Mouse (Mus musculus): ENCODE data around the gene Klhl3.

DNA sequence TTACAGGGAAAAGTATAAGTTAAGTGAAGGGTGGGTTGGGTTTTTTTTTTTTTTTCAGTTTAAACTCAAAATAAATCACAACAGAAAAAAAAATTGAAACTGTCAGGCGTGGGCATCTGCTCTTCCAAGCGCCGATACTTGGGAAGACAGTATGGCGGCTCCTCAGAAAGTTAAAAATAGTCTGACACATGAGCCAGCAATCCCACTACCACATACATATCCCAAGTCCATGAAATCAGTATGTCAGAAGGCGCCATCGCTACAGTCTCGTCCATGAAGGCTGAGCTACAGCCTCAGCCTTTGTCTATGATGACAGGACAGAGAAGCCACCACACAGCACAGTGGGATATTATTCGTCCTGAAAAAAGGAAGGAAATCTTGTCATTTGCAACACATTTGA is 86.3 kb downstream of the Klhl3 start:
- TF ChIP-seq CTCF (IDR thresholded peaks at IDR 0.05; ENCODE audit: control insufficient read depth, insufficient read depth, insufficient replicate concordance, low read depth, low read length) = no peak
- no peak for TF ChIP-seq POLR2A (IDR thresholded peaks at IDR 0.05; ENCODE audit: control insufficient read depth, low read depth, low read length)
